Mouse (Mus musculus) monocyte, adult 2 months (primary cell): ENCODE results near the gene Limk2.

Experiments used
- DNase-seq, 2 experiments: peaks; one replicate each; pipeline ENCODE4 v3.0.0; 2022; ENCODE audit warnings: low spot score in 2 of 2, low read depth in 1 of 2

Gene Limk2

DNA sequence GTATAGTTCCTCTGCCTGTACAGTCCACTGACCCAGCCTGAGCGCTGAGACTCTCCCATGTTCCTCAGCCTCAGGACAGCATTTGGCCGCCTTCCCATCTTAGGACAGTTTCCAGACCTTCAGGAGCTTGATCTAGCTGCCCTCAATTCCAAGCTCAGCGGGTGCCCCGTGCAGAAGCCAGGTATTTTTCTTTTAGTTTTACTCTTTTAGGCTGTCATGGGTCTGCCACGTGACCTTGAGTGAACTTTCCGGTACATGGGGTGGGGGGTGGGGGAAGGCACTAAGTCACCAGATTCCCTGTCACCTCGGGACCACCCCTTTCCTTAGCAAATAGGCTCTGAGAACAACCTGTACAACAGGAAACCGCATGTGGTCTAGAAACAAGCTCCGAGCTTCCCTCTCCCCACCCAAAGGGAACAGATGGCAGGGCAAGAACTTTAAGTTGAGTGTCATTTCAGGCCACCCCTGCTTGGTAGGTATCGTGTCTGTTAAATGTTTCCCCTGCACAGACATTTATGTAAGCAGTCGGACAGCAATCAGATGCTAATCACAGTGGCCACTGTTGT is 73.3 kb downstream of the Limk2 start:
- DNase-seq: peak in 1 of 2 experiments; percentile 32

- no peak for DNase-seq
Observed at GRCm38 (mm10) chr11:3334711-3335316, 74.2 kb downstream of the Limk2 start.

GRCm38 (mm10) chr11:3334141-3334710 is 74.8 kb downstream of the Limk2 start:
- no peak for DNase-seq

- no peak for DNase-seq
Observed at GRCm38 (mm10) chr11:3333111-3333695, 75.8 kb downstream of the Limk2 start.

GRCm38 (mm10) chr11:3331756-3332642 is 77.0 kb downstream of the Limk2 start:
- DNase-seq: peak in 1 of 2 experiments; percentile 74

- no peak for DNase-seq
Observed at GRCm38 (mm10) chr11:3330991-3331750, 77.8 kb downstream of the Limk2 start.

DNA sequence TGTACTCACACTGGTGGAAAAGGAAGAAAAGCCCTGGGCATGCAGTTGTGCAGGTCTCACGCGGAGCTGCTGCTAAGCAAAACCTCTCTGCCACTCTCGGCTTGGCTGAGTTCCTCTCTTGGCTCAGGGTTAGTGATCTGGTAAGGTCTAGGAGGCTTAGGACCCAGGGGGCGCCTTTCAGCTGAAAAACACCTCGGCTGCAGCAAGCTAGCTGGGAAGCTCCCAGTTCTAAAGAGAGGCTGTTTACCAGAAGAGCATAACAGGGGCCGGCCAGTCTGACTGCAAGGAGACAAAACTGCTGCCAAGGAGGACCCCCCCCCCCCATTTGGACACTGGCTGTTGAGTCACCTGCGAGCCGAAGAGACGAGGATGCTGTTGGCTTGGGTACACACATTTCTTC is 78.4 kb downstream of the Limk2 start:
- DNase-seq: peak in 1 of 2 experiments; percentile 31

DNA sequence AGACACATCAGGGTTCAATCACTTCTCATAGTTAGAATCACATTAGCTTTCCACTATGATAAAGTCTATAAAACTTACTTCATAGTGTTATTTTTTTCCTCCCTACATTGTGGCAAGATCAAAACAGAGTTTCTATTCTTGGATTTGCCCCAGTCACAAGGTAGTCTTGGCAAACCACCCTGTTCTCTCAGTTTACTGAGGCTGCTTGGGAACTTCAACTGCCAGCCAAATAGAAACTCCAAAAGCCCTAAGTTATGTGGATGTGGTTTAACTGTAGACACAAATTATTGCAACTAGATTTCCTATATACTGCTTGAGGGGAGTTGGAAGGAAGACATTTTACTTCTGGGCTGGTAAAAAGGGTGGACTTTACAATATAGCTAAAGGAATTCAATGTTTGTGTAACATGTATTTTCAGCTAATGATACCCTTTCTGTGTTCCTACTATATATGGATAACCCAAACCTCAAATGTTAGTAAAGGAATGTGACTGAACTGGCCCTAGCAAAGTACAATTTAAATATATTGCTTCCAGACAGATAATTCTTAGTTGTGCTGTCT is 79.0 kb downstream of the Limk2 start, which contains the start of gene Pik3ip1:
Gene Pik3ip1 (plus strand): TSS at position 511 of the 561 bp plus-strand sequence.
- DNase-seq: no peak

- no peak for DNase-seq
Observed at GRCm38 (mm10) chr11:3328806-3329775, 79.9 kb downstream of the Limk2 start.

- no peak for DNase-seq
Observed at GRCm38 (mm10) chr11:3328271-3328670, 80.7 kb downstream of the Limk2 start.

DNA sequence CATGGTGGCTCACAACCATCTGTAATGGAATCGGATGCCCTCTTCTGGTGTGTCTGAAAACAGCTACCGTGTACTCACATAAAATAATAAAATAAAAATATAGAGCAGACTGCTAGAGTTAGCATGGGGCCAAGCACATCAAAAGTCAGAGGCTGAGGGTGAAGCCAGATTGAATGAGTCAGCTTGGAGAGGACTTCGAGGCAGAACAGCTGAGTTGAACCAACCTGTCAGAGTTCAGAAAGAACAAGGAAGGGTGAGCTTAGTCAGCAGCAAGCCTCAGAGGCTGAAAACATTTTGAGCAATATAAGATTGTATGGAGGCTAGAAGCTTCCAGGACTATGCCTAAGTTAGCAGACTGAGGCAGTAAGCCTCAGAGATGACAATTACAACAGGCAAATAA is 90.7 kb downstream of the Limk2 start:
- DNase-seq: no peak

GRCm38 (mm10) chr11:3314148-3314547 is 94.8 kb downstream of the Limk2 start:
- no peak for DNase-seq

DNA sequence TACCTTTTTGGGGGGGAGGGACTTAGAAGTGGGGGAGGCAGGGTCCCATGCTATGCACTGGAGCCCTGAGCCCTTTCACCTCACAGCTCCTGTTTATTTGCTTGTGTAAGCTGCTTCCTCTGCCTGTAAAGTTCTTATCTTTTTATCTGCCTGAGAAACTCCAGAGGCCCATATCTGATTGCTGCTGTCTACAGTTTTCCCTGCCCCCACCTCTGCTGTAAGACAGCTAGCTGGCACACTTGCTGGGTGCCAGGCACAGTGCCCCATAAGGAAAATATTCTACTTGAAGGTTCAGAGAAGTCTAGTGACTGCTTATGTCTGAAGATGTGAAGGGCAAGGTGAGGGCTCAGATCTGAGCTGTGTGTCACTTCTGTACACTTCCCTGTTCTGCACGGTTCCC is 95.7 kb downstream of the Limk2 start:
- no peak for DNase-seq

DNA sequence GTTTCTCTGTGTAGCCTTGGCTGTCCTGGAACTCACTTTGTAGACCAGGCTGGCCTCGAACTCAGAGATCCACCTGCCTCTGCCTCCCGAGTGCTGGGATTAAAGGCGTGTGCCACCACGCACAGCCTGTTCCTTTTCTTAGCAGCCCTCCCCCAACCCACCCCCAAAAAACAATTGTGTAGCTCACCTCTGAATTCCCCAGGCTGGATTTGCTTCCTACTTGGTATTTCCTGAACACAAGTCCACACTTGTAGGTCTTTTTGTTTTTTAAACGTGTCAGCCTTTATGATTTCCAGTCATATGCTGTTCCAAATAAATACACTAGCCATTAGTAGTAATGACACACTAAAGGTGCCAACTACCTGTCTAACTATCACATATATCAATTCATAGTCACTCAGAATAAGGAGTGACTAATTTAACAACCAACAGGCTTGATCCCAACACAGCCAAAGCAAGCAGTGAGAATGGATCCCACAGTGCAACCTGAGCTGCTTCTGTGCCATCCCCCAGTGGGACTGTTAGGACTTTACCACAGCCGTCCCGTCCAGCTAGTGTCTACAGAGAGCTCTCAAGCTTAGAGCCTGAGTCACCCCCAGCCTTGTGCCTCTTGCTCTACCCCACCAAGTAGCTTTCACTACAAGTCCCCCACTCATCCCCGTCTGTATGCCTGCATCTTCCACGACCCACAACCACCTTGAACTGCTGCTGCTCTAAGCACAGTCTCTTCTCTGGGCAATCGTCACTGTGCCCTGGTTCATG is 97.2 kb downstream of the Limk2 start:
- no peak for DNase-seq

GRCm38 (mm10) chr11:3310789-3311585 is 98.0 kb downstream of the Limk2 start:
- no peak for DNase-seq

DNA sequence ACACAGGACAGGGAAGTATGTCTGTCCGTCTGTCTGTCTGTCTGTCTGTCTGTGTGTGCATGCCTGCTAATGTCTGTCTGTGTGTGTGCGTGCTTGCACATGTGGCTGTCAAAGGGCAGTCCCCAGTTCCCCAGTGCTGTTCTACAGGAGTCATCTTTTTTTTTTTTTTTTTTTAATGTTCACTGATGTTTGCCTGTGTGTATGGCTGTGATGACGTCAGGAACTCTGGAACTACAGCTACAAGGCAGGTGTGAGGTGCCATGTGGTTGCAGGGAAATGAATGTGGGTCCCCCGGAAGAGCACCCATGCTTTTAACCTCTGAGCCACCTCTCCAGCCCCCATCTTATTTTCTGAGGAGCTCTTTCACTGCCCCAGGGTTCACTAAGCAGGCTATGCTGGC is 99.1 kb downstream of the Limk2 start:
- no peak for DNase-seq

DNA sequence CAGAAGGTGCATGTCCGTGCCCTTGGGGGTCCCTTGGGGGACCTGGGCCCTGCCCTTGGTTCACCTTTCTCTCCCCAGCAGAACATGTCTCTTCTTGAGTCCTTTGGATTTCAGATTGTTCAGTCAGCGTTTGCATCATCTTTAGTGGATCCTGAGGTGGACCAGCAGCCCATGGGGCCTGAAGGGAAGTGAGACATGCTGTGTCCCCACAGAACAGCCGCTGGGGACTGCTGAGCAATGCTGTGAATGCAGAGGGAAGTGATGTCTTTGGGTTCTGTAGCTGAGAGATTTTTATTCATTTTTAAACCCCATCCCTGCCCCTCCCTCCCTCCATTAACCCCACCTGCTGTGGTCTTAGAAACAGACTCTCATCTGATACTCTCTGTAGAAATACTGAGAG is 101.1 kb downstream of the Limk2 start:
- DNase-seq: no peak

GRCm38 (mm10) chr11:3305821-3306220 is 103.2 kb downstream of the Limk2 start:
- no peak for DNase-seq
